Mouse (Mus musculus): ENCODE data around the gene Plxnd1.

Plxnd1 gene

DNA sequence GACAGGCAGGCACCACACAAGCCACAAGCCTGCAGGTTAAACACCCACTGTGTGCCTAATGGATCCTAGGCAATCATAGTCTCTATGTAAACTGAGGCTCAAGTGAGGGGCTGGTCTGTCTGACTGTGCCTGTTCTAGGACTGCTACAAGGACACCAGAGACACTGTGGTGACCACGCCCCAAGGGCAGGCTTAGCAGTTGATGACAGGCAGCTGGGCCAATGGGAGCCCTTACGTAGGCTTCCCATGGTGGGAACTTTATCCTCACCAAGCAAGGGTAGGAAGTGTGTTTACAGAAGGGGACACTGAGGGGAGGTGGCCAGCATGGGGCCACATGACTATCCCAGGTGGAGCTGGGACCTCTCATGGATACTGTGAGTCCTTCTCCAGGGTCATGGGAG, 4.4 kb upstream of the Plxnd1 start:
- DNase-seq (ENCODE audit: low spot score in 2 of 2), result no peak

DNA sequence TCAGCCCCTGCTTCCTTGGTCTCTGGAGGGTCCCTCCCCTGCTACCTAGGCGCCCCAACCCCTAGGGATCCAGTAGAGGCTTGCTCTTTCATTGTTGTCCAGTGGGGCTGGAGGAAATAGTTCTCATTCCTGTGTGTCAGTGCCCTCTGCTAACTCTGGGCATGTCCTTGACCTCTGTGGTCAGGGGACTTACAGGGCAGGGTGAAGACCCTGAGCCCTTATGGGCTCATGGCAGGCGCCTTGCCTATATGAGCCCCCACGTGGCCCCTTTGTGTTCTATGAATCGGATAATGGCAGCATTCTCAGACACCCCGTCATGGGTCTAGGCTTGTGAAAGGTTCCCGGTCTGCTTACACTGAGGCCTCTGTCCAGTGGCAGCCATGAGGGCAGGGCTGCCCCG, 4.0 kb upstream of the Plxnd1 start:
- no peak for DNase-seq (ENCODE audit: low spot score in 2 of 2)

DNA sequence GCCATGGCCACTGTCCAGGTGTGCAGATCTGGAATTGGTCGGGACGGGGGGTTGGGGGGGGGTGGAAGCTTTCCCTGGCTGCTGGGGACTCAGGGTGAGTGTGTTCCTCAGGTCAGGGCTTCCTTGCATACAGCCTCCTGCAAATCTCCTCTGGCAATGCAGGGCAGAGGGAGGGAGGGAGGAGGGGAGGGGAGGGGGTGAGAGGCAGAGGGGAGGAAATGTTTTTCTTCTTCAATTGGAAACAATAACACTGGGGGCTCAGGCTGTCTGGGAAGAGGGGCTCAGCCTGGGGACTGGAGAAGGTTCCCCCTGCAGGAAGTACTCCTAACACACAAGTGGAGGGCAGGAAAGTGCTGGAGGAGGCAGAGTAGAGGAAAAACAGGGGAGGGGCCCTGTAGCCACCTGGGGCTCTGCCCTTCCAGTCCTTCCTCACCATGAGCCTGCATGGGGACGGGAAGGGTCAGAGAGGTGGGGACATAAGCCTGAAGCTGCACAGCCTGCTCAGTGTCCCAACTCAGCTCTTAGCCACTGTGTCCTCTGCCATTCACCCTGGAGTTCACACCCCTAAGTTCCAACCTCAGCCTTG, 3.0 kb upstream of the Plxnd1 start:
- DNase-seq (ENCODE audit: low spot score in 2 of 2), result no peak

DNA sequence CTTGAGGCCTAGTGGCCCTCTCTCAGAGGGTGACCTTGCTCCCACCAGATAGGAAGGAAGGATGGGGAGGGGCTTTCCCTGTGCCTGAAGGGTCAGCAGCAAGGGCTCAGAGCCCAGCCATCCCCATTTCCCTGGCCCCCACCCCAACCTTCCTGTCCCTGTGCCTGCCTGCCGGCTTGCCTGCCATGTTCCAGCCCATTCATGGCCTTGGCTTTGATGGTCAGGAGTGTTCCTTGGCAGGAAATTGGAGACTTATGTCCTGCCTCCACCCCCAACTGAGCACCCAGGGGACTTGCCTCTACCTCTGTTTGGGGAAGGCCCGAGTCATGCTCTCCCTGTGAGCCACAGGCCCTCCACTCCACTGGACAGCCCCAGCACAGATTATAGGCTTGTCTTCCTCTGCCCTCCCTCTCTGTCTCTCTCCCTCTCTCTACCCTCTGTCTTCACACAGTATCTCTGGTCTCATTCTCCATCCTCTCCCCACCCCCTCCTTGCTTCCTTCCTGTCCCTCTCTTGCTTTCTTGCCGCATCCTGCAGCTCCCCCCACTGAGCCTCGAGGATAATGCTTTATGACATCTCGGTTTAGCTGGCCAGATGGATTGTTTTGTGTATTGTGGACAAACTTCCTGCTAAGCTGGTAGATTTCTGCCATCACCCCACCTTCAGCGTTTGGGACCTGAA, 1.5 kb upstream of the Plxnd1 start:
- no peak for DNase-seq (ENCODE audit: low spot score in 2 of 2)

DNA sequence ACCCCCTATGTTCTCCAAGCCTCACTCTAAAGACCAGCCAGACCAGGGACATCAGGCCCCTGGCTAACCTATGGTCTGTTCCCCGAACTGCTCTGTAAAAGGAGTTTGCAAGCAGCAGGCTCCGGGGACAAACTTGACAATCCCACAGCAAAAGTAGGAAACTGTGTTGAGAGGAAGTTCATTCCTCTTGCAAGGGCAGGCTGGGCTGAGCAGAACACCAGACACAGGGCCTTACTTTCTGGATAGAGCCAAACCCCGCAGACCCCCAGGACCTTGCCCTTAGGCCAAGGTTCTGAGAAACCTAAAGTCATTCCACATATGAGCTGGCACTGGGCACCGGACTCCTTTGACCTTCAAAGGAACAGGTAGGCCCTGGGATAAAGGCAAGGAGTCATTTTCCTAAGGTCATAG, 731 bp upstream of the Plxnd1 start:
- no peak for DNase-seq (ENCODE audit: low spot score in 2 of 2)

DNA sequence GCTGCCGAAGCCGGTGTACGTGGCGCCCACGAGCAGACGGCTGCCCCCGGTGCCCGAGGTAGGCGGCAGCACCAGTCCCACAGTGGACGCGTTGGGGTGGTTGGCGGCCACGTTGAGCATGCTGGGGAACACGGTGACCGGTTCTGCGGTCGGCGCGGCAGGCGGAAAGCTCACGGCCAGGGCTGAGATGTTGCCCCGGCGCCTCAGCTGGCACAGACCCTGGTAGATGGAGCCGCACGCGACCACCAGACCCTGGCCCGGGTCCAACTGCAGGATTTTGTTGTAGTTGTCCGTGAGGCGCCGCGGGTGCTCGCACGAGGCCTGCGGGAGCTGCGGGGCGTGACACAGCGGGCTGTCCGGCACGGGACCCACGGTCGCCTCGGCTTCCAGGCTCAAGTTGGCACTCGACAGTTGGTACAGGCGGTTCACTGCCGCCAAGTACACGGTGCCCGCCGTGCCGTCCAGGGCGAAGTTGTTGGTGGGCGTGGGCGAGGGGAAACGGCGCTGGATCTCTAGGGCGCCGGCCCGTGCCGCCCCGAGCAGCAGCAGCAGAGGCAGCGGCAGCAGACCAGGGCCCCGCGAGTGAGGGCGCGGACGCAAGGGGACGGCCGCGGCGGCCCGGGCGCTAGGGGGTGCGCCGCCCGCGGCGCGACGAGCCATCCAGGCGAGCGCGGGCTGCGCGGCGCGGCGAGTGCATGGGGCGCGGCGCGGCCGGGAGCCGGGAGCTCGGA, 494 bp downstream of the Plxnd1 start:
- DNase-seq (ENCODE audit: low spot score in 2 of 2), result no peak

DNA sequence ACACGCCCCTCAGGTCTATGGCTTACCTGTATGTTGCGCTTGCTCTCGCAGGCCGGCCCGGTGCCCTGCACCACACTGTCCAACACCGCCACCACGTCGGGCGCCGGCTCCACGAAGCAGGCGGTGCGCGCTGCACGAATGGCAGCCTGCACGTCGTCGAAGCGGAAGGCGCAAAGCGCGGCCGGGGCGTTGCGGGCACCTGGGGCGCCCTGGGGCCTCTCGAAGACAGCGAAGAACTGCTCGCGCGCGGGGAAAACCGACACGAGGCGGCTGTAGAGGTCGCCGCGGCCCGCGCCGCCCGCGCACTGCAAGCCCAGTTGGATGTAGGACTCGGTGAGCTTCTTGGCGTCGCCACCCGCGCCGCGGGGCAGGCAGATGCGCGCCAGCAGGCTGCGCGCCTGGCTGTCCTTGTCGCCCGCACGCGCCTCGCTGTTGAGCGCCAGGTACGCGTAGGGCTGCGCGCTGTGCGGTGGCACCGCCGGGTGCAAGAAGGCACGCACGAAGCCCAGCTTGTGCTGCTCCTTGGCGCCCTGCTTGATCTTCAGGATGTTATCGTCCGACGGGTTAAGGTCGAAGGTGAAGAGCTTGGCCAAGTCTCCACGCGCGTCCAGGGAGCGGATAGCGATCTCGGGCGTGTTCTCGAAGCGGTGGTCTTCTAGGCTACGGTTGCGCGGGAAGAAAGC, 1.2 kb downstream of the Plxnd1 start:
- DNase-seq (ENCODE audit: low spot score in 2 of 2), result peak in 1 of 2 experiments; percentile 59

DNA sequence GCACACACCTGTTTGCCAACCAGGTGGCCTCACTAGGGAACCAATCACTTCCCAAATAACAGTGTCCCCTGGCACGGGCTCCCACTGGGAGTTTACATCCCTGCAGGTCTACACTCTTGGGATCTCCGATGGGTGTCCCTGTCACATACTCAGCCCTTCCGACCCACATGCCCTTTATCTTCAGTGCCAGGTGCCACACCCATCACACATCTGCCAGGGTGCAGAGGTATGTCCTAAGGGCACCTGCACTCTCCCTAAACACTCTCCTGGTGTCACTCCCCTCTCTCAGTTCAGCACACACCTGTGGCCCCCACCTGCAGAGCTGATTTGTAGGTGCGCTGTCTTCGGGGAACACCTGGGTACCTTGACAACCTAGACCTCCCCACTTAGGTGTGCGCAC, 1.8 kb downstream of the Plxnd1 start:
- no peak for DNase-seq (ENCODE audit: low spot score in 2 of 2)

DNA sequence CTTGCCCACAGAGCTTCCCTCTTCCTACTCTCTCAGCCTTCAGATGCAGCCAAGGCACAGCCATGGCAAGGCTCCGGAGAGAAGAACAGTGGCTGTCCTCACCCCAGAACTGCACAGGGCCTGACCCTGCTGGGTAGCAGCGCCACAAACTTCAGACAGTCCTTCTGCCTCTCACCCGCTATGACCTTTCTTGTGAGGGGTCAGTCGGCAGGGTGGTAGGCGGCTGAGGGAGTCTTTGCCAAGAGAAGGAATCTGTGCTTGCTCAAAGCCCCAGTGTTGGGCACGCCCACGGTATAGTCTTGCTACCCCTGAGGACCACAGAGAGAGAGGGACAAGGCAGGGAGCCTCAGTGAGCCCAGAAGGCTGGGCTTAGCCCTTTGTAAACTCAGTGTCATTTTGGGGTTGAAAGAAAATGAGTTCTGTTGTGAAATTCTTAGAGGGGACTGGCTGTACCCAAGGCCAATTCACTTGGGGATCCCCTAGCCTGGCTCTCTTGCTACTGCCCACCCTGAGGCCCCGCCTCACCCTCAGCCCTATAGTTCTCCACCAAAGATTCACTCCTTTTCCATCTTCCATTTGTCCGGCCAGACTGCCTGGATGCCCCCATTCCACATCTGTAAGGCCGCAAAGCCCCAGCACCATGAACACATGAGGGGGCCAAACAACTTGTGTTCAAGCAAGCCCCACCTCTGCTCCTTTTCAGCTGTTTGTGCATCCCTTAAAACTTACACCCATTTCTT, 2.8 kb downstream of the Plxnd1 start:
- DNase-seq (ENCODE audit: low spot score in 2 of 2), result no peak

DNA sequence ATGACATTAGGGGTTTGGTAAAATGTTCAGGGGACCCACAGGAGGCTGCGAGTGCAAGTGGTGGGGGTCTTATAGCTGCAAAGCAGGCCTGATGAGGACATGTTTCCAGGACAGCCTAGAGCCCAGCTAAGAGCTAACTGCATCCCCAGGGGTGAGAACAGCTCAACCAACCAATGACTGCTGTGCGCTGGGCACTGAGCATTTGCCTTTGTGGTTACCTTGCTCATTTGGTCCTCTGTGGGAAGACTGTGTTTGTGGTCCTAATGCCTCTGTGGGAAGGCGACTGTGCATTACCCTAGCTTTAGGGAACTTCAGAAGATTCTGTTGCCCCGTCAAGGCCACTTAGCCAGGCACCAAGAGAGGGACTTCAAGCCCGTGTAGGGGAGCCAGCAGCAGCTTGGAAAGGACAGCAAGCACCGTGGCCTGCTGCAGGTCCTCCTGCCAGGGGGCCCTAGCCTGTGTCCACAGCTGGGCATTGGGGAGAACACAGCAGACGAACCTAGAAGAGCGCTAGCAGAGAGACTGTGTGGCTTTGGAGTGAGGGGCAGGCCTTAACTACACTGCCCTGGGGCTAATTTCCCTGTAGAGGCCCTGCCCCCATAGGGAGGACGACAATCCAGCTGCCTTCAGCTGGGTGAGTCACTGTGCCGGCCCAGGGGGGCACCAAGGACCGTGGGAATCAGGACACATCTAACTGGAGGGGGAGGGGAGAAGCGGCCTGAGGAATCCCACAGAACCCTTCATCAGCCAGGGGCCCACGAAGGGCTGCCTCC, 3.5 kb downstream of the Plxnd1 start:
- DNase-seq (ENCODE audit: low spot score in 2 of 2), result no peak

DNA sequence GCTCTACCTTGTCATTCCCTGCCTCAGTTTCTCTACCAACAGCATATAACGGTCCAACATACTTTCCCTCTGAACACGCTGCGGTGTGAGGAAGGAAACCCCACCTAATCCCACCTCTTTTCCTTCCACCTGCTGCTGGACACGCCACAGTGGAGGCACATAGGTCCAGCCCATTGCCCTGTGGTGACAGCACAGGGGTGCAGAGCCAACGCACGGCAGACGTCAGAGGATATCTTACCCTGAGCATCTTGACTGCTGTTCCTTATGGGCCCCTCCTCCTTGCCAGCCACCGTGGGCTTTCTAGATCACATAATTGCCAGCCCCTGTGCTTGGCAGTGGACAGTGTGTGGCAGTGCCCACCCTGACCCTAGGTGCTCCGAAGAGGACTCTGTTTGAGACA, 4.3 kb downstream of the Plxnd1 start:
- no peak for DNase-seq (ENCODE audit: low spot score in 2 of 2)

DNA sequence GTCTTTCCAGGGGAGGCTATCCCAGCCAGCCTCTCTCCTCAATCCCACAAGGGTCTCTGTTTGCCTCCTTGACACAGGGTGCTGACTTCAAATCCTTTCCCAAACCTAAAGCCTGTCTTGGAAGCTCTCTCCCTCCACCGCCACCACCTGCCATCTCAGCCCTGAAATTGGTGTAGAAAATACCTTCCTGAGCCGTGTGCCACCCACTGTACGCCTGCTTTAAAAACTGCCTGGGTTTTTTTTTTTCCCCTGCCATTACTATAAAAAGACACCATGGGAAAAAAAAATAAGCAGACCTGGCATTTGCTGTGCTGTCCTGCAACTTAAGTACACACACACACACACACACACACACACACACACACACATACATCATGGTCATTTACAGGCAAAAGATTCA, 4.7 kb downstream of the Plxnd1 start:
- no peak for DNase-seq (ENCODE audit: low spot score in 2 of 2)

DNA sequence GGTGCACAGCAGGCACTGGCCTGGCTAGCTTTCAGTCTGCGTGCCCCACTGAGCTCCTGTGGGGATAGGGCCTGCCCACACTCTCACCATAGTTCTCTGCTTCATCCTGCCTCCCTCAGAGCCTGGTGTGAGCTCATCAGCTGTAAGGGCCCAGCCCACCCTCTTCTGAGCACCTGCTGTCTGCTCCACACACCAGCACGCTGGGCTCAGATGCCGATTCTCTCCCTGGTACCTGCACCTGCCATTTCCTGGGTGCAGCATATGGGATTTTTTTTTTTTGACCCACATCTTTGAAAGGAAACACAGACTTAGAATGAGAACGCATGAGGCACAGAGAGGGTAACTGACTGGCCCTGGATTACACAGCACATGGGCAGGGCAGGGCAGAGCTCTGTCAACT, 5.2 kb downstream of the Plxnd1 start:
- DNase-seq (ENCODE audit: low spot score in 2 of 2), result peak; percentile 60 to 65

DNA sequence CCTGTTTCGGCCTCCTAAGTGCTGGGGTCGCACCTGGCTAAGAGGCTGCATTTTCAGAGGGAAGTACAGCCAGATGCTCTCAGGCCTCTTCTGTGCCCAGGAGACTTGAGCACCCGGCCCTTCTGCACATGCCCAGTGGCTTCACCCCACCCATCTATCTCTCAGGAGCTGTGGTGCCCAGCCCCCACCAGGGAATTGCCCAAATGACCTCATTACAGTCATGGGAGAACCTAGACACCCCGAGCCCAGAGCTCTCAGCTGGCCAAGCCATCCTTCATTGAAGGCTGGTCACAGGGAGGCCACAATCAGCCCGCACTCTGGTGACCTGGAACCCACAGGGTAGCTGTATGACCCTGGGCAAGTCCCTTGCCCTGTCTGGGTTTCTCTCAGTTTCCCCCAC, 5.8 kb downstream of the Plxnd1 start:
- DNase-seq (ENCODE audit: low spot score in 2 of 2), result no peak

DNA sequence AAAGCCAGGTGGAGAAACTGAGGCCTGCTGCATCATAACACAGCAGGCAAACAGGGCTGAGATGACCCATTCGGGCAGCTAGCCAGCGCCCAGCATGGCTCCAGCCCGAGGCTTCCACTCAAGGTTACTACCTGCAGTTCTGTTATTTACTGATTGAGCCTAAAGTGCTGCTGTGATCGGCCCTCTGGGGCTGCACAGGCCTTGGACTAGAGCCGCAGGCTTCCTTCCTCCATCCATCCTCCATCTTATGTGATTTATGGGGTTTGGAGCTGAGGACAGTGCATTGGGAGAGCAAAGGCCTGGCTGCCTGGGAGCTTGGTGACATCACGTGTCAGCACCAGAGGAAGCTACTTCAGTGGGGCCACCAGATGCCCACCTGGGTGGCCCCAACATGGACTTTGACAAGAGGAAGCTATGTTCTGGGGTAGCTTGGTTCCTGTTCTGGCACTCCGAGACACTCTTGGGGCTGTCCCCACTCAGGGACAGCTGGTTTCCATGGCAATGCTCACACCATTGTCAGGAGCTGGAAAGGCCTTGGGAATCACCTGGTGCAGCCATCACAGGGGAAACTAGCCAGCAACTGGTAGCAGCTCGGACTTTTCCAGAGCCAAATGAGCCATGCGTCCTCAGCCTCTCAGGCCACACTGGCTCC, 7.6 kb downstream of the Plxnd1 start:
- no peak for DNase-seq (ENCODE audit: low spot score in 2 of 2)

DNA sequence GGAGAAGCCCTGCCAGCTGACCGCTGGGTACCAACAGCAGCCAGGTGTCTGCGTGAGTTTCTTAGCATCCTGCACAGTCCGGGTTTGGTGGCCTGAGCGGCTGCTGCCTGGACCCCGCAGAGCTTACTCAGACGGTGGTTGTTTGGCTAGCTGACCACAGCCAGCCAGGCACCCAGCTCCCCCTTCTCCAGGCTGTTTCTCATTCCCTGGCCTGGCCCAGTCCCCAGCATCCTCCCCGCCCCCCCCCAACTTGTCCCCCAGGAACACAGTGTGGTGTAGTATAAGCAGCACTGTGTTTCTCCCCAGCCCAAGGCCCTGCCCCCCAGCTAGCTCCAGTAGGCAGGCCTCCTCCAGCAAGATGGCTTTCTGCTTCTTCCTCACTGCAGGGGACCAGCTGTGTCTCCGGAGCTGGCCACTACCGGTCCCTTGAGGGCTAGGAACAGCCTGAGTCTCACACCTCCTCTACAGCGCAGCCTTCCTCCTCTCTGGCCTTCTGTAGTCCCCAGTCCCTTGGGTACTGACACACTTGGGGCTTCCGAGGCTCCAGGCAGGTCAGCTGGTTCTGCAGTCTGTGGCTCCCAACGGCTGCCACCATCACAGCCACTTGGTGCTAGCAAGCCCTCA, 8.2 kb downstream of the Plxnd1 start:
- DNase-seq (ENCODE audit: low spot score in 2 of 2), result no peak

DNA sequence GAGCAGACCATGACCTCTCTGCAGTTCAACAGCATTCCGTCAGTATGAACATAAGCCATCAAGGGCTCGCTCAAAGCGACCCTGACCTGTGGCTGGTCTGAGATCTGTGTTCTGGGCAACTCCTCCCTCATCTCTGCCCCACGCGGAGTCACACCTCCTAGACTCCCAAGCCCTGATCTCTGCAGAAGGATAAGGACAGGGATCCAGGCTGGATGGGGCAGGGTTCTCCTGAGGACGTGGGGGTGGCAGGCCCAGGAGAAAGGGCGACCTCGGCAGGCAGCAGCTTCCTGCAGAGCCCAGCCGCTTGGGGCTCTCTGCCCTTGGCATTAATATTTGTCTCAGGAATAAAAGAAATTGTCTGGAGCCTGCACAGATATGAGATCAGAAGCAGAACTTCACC, 9.2 kb downstream of the Plxnd1 start:
- no peak for DNase-seq (ENCODE audit: low spot score in 2 of 2)

DNA sequence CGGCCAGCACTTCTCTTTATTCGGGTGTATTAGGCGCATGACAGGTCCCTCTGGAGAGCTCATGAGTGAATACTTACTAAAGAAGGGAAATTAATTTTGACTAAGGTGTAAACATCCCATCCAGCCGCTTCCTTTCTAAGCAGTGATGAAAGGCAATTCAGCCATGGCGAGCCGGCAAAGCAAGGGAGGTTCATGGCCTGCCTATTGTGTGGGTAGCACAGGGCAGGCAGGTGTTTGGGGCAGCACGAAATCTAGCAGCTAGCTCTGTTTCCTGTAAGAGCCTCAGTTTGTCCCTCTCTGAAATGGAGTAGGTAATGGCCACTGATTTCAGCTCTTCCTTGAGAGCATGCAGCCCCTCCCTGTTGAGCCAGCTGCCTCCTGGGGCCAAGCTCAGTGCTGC, 10.2 kb downstream of the Plxnd1 start:
- DNase-seq (ENCODE audit: low spot score in 2 of 2), result no peak

DNA sequence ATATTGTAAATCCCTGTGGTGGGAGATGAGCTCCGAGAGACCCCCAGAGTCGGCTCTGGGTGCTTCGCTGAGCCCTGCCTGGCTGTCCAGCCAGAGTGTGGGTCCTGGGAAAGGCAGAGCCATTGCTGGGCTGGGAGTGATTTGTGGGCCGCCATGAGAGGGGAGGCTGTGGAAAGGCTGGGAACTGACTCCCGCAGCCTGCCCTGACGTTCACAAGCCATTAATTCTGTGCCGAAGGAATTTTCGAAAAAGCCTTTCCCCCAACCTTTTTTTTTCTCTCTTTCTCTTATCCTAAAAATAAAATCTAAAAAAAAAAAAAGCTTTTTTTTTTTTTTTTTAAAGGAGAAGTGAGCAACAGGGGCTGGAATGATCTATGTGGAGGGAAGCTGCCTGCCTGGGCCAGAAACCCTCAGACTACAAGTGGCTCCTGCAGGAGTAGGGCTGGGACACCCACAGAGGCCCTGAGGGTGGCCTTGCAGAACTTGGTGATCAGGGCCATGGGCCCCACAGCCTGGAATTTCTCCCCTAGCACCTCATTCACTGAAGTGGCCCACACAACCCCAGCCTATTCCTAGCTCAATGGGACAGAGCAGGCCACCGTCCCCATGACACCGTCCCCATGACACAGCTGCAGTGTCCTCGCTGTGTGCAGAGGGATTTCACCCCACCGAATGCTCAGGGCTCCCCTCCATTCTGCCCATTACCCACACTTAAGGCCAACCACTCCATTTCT, 11.3 kb downstream of the Plxnd1 start:
- DNase-seq (ENCODE audit: low spot score in 2 of 2), result no peak

DNA sequence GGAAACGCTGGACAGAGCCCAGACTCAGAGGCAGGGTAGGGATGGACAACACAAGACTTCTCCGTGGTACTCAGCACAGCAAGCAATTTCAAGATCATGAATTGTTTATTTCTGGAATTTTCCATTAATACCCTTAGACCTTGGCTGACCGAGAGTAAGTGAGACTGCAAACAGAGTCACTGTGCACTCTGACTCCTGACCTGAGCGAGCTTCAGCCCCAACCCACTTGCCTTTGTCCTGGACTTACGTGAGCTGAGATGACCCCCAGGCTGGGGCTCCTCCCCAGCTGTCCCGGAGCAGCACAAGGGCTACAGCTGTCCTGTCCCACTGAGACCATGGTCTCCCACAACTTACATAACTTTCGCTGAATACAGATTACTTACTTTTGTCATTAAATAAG, 11.9 kb downstream of the Plxnd1 start:
- DNase-seq (ENCODE audit: low spot score in 2 of 2), result no peak

Data from right cerebral cortex, adult 2 months (tissue).